Comparison of ENCODE assay signal across 8 mouse cellular contexts in the genomic region with DNA sequence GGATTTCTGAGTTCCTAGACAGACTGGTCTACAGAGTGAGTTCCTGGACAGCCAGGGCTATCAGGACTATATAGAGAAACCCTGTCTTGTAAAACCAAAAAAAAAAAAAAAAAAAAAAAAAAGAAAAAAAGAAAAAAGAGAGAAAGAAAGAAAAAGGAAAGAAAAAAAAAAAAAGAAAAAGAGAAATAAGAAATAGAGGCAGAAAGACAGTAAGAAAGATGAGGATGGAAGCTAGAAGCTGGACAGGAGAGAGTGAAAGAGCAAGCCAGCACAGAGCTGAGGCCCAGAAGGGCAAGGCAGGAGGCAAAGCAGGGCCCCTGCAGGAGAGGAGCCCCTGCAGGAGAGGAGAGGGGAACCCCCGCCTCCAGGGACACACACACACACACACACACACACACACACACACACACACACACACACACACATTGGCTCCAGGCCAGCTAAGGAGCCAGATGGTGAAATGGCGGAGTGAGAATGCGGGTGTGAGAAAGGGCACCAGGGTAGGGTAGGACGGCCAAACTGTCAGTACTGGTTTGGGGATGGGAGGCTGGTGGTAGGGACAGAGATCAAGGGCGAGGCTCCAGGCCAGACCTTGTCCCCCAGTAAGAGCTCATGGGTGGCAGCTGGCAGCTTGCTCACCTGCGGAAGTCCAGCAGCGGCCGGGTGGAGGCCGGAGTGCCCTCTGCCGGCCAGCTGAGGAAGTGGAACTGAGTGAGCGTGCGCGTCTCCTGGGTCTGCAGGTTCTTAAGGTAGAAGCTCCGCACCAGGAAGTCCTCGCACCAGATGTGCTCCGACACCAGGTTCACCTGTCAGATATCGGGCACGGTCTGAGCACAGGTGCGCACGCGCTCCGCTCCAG. TPM values are rescaled to one million over a fixed set of nuclear protein-coding genes. Genes with fewer than 3 reads are reported as not detected.
DNase-seq lines count a peak whose midpoint lies in the region; ATAC-seq and TF ChIP-seq lines count a peak whose summit lies in the region.

No protein-coding gene starts in this region.

- 0 out of 2 replicates have a peak overlapping the region, but pooled peaks have one; percentile 36 for H3K27ac ChIP-seq in cortical plate, adult 2 months (ENCODE audit: insufficient read depth, low read length)
- H3K27ac ChIP-seq in intestine, embryonic 16.5 days (ENCODE audit: low read length) = no peak overlapping the region
- H3K27ac ChIP-seq in liver, embryonic 16.5 days (ENCODE audit: low read length) = 0 out of 2 replicates have a peak overlapping the region, but pooled peaks have one; percentile 23
- no peak overlapping the region for H3K27ac ChIP-seq in neural tube, embryonic 12.5 days
- 0 out of 2 replicates have a peak overlapping the region, but pooled peaks have one; percentile 35 for H3K27ac ChIP-seq in stomach, postnatal 0 days (replicated peaks)

- peak overlapping the region; percentile 63 for H3K9ac ChIP-seq in intestine, embryonic 16.5 days (ENCODE audit: low read depth, low read length)
- H3K9ac ChIP-seq in liver, embryonic 16.5 days (ENCODE audit: low read depth, low read length) = peak overlapping the region; percentile 36
- no peak overlapping the region for H3K9ac ChIP-seq in neural tube, embryonic 12.5 days
- H3K9ac ChIP-seq in stomach, postnatal 0 days (ENCODE audit: low read length) = peak overlapping the region; percentile 41; the same call in 1 of the 2 replicates

- TF ChIP-seq POLR2A in cortical plate, adult 2 months (IDR thresholded peaks at IDR 0.05; ENCODE audit: extremely low read depth, insufficient read depth, low read length) = no peak

- H3K36me3 ChIP-seq in intestine, embryonic 16.5 days (ENCODE audit: control insufficient read depth, insufficient read depth, low read length) = no peaks in the 10 kb centered on the region
- no peaks in the 10 kb centered on the region for H3K36me3 ChIP-seq in liver, embryonic 16.5 days (ENCODE audit: control insufficient read depth, insufficient read depth)
- H3K36me3 ChIP-seq in neural tube, embryonic 12.5 days = no peaks in the 10 kb centered on the region
- no peaks in the 10 kb centered on the region for H3K36me3 ChIP-seq in stomach, postnatal 0 days (ENCODE audit: control insufficient read depth, insufficient read depth, low read length)

- ATAC-seq in granulocyte monocyte progenitor cell, adult 5-6 weeks (replicated peaks; ENCODE audit: poor library complexity, severe bottlenecking) = peak; percentile 83
- peak; percentile 81 for ATAC-seq in intestine, embryonic 16.5 days
- peak; percentile 73 for ATAC-seq in liver, embryonic 16.5 days (ENCODE audit: low read depth)
- peak; percentile 63 for ATAC-seq in neural tube, embryonic 12.5 days (ENCODE audit: low FRiP score, low read depth)
- peak; percentile 68 for ATAC-seq in stomach, postnatal 0 days (ENCODE audit: low FRiP score, low TSS enrichment)

- peak overlapping the region; percentile 48 for H3K4me2 ChIP-seq in intestine, embryonic 16.5 days (ENCODE audit: low read depth, low read length)
- peak overlapping the region; percentile 59 for H3K4me2 ChIP-seq in liver, embryonic 16.5 days (ENCODE audit: low read depth, low read length)
- H3K4me2 ChIP-seq in neural tube, embryonic 12.5 days (replicated peaks) = peak overlapping the region; percentile 56
- H3K4me2 ChIP-seq in stomach, postnatal 0 days (replicated peaks; ENCODE audit: low read depth) = peak overlapping the region; percentile 52

- no peaks in the 10 kb centered on the region for H3K9me3 ChIP-seq in intestine, embryonic 16.5 days (ENCODE audit: control insufficient read depth, low read length)
- no peaks in the 10 kb centered on the region for H3K9me3 ChIP-seq in liver, embryonic 16.5 days (replicated peaks; ENCODE audit: control insufficient read depth, low read length)
- no peaks in the 10 kb centered on the region for H3K9me3 ChIP-seq in neural tube, embryonic 12.5 days
- H3K9me3 ChIP-seq in stomach, postnatal 0 days (ENCODE audit: control insufficient read depth, low read length) = no peaks in the 10 kb centered on the region

- 2% methylated on average over 21 of the region's 22 CpGs for WGBS in intestine, embryonic 16.5 days
- 6% methylated on average over 22 of the region's 22 CpGs for WGBS in liver, embryonic 16.5 days (ENCODE audit: insufficient replicate concordance)
- 5% methylated on average over 21 of the region's 22 CpGs for WGBS in neural tube, embryonic 12.5 days
- WGBS in stomach, postnatal 0 days = 2% methylated on average over 21 of the region's 22 CpGs

- peak; percentile 67 to 74 for DNase-seq in layer of hippocampus, postnatal 10 days (ENCODE audit: low spot score in 2 of 2)
- no peak for DNase-seq in layer of hippocampus, adult 9-10 months (ENCODE audit: low spot score)
- DNase-seq in stomach, postnatal 0 days (ENCODE audit: low spot score) = peak; percentile 92

- TF ChIP-seq EP300 in stomach, postnatal 0 days (optimal IDR thresholded peaks at IDR 0.05) = no peak

- TF ChIP-seq CTCF in cortical plate, adult 2 months (IDR thresholded peaks at IDR 0.05; ENCODE audit: extremely low read depth, insufficient read depth, low read length) = peak; percentile 49
- TF ChIP-seq CTCF in stomach, postnatal 0 days (IDR thresholded peaks at IDR 0.05; ENCODE audit: low read depth) = peak; percentile 91

- no peaks in the 10 kb centered on the region for H3K27me3 ChIP-seq in intestine, embryonic 16.5 days (replicated peaks; ENCODE audit: control insufficient read depth, insufficient read depth, low read length)
- H3K27me3 ChIP-seq in liver, embryonic 16.5 days (ENCODE audit: control insufficient read depth, insufficient read depth, low read depth, low read length) = no peaks in the 10 kb centered on the region
- H3K27me3 ChIP-seq in neural tube, embryonic 12.5 days (replicated peaks) = 0 out of 2 replicates have a peak, but pooled peaks cover 7% of the 10 kb centered on the region
- H3K27me3 ChIP-seq in stomach, postnatal 0 days (ENCODE audit: control insufficient read depth, insufficient read depth, low read length) = no peaks in the 10 kb centered on the region

- peaks cover 5% of the 10 kb centered on the region for H3K4me1 ChIP-seq in cortical plate, adult 2 months (ENCODE audit: control insufficient read depth, insufficient read depth, low read length)
- H3K4me1 ChIP-seq in intestine, embryonic 16.5 days (ENCODE audit: control insufficient read depth, insufficient read depth, low read length) = peaks cover 12% of the 10 kb centered on the region
- peaks cover 7% of the 10 kb centered on the region for H3K4me1 ChIP-seq in liver, embryonic 16.5 days (ENCODE audit: control insufficient read depth, low read depth, low read length)
- H3K4me1 ChIP-seq in neural tube, embryonic 12.5 days = peaks cover 16% of the 10 kb centered on the region
- H3K4me1 ChIP-seq in stomach, postnatal 0 days (replicated peaks; ENCODE audit: control insufficient read depth, insufficient read depth) = peaks cover 8% of the 10 kb centered on the region; the same call in 1 of the 2 replicates

- no peak overlapping the region for H3K4me3 ChIP-seq in cortical plate, adult 2 months (ENCODE audit: insufficient read depth, low read length)
- peak overlapping the region; percentile 27 for H3K4me3 ChIP-seq in intestine, embryonic 16.5 days (ENCODE audit: low read length)
- H3K4me3 ChIP-seq in liver, embryonic 16.5 days (ENCODE audit: low read depth, low read length) = peak overlapping the region; percentile 33
- 0 out of 2 replicates have a peak overlapping the region, but pooled peaks have one; percentile 9 for H3K4me3 ChIP-seq in neural tube, embryonic 12.5 days
- H3K4me3 ChIP-seq in stomach, postnatal 0 days (ENCODE audit: low read depth, low read length) = peak overlapping the region; percentile 22; the same call in 1 of the 2 replicates

RNA-seq across cellular contexts. Expression of a gene that starts 13.0 kb away (rescaled TPM):
- total RNA-seq in layer of hippocampus, postnatal 10 days (2021) = 100 to 1,000 TPM; 238 to 251 TPM
- 405 TPM in 2 replicates for polyA plus RNA-seq in cortical plate, adult 2 months (2012; rRNA removed)
- total RNA-seq in granulocyte monocyte progenitor cell, adult 5-6 weeks (2014; fragmentation: Nextera tagmentation) = not detected in 2 replicates
- not detected in 2 replicates for total RNA-seq in granulocyte monocyte progenitor cell, adult 5-6 weeks (2017)
- polyA plus RNA-seq in intestine, embryonic 16.5 days (2015; fragmentation: Nextera tagmentation; extraction: Ambion mirVana) = 2.9 and 3.0 TPM in 2 replicates
- polyA plus RNA-seq in liver, embryonic 16.5 days (2015; fragmentation: Nextera tagmentation; extraction: Ambion mirVana) = 0.04 and 0.11 TPM in 2 replicates
- 13.8 and 15.0 TPM in 2 replicates for polyA plus RNA-seq in neural tube, embryonic 12.5 days (2016; fragmentation: Nextera tagmentation; extraction: Ambion mirVana)
- polyA plus RNA-seq in stomach, postnatal 0 days (2015; fragmentation: Nextera tagmentation; extraction: Ambion mirVana) = 2.3 and 2.5 TPM in 2 replicates

RNA-seq across cellular contexts. Expression of a gene that starts 15.1 kb away (rescaled TPM):
- total RNA-seq in layer of hippocampus, postnatal 10 days (2021) = 10 to 100 TPM; 52.9 to 60.9 TPM
- 104 and 115 TPM in 2 replicates for polyA plus RNA-seq in cortical plate, adult 2 months (2012; rRNA removed)
- 0.66 and 4.1 TPM in 2 replicates for total RNA-seq in granulocyte monocyte progenitor cell, adult 5-6 weeks (2014; fragmentation: Nextera tagmentation)
- total RNA-seq in granulocyte monocyte progenitor cell, adult 5-6 weeks (2017) = 1.5 and 1.6 TPM in 2 replicates
- polyA plus RNA-seq in intestine, embryonic 16.5 days (2015; fragmentation: Nextera tagmentation; extraction: Ambion mirVana) = 20.9 and 24.3 TPM in 2 replicates
- 33.8 and 33.9 TPM in 2 replicates for polyA plus RNA-seq in liver, embryonic 16.5 days (2015; fragmentation: Nextera tagmentation; extraction: Ambion mirVana)
- 49.6 and 54.9 TPM in 2 replicates for polyA plus RNA-seq in neural tube, embryonic 12.5 days (2016; fragmentation: Nextera tagmentation; extraction: Ambion mirVana)
- polyA plus RNA-seq in stomach, postnatal 0 days (2015; fragmentation: Nextera tagmentation; extraction: Ambion mirVana) = 24.2 and 25.8 TPM in 2 replicates

RNA-seq across cellular contexts. Expression of a gene that starts 19.4 kb away (rescaled TPM):
- total RNA-seq in layer of hippocampus, postnatal 10 days (2021) = not detected
- polyA plus RNA-seq in cortical plate, adult 2 months (2012; rRNA removed) = not detected in 2 replicates
- not detected in 2 replicates for total RNA-seq in granulocyte monocyte progenitor cell, adult 5-6 weeks (2014; fragmentation: Nextera tagmentation)
- total RNA-seq in granulocyte monocyte progenitor cell, adult 5-6 weeks (2017) = 2.7 TPM in 1 of 2 replicates, not detected in the other
- not detected in 2 replicates for polyA plus RNA-seq in intestine, embryonic 16.5 days (2015; fragmentation: Nextera tagmentation; extraction: Ambion mirVana)
- polyA plus RNA-seq in liver, embryonic 16.5 days (2015; fragmentation: Nextera tagmentation; extraction: Ambion mirVana) = 0.25 TPM in 1 of 2 replicates, not detected in the other
- polyA plus RNA-seq in neural tube, embryonic 12.5 days (2016; fragmentation: Nextera tagmentation; extraction: Ambion mirVana) = not detected in 2 replicates
- polyA plus RNA-seq in stomach, postnatal 0 days (2015; fragmentation: Nextera tagmentation; extraction: Ambion mirVana) = 0.25 TPM in 1 of 2 replicates, not detected in the other

RNA-seq across cellular contexts. Expression of a gene that starts 26.9 kb away (rescaled TPM):
- total RNA-seq in layer of hippocampus, postnatal 10 days (2021) = 100 to 1,000 TPM; 108 to 111 TPM
- polyA plus RNA-seq in cortical plate, adult 2 months (2012; rRNA removed) = 138 and 162 TPM in 2 replicates
- not detected in 2 replicates for total RNA-seq in granulocyte monocyte progenitor cell, adult 5-6 weeks (2014; fragmentation: Nextera tagmentation)
- not detected in 2 replicates for total RNA-seq in granulocyte monocyte progenitor cell, adult 5-6 weeks (2017)
- 9.2 and 9.9 TPM in 2 replicates for polyA plus RNA-seq in intestine, embryonic 16.5 days (2015; fragmentation: Nextera tagmentation; extraction: Ambion mirVana)
- polyA plus RNA-seq in liver, embryonic 16.5 days (2015; fragmentation: Nextera tagmentation; extraction: Ambion mirVana) = 0.15 TPM in 1 of 2 replicates, not detected in the other
- 61.9 and 69.5 TPM in 2 replicates for polyA plus RNA-seq in neural tube, embryonic 12.5 days (2016; fragmentation: Nextera tagmentation; extraction: Ambion mirVana)
- polyA plus RNA-seq in stomach, postnatal 0 days (2015; fragmentation: Nextera tagmentation; extraction: Ambion mirVana) = 7.7 and 8.7 TPM in 2 replicates

RNA-seq across cellular contexts. Expression of a gene that starts 31.7 kb away (rescaled TPM):
- 100 to 1,000 TPM; 348 to 373 TPM for total RNA-seq in layer of hippocampus, postnatal 10 days (2021)
- 345 and 362 TPM in 2 replicates for polyA plus RNA-seq in cortical plate, adult 2 months (2012; rRNA removed)
- 541 and 690 TPM in 2 replicates for total RNA-seq in granulocyte monocyte progenitor cell, adult 5-6 weeks (2014; fragmentation: Nextera tagmentation)
- 491 and 534 TPM in 2 replicates for total RNA-seq in granulocyte monocyte progenitor cell, adult 5-6 weeks (2017)
- polyA plus RNA-seq in intestine, embryonic 16.5 days (2015; fragmentation: Nextera tagmentation; extraction: Ambion mirVana) = 137 and 151 TPM in 2 replicates
- polyA plus RNA-seq in liver, embryonic 16.5 days (2015; fragmentation: Nextera tagmentation; extraction: Ambion mirVana) = 336 and 355 TPM in 2 replicates
- polyA plus RNA-seq in neural tube, embryonic 12.5 days (2016; fragmentation: Nextera tagmentation; extraction: Ambion mirVana) = 9.4 and 11.9 TPM in 2 replicates
- polyA plus RNA-seq in stomach, postnatal 0 days (2015; fragmentation: Nextera tagmentation; extraction: Ambion mirVana) = 314 and 325 TPM in 2 replicates

Comparison
In these comparisons a context has a peak if more than half of its experiments do, and no peak if none do; other contexts are left out.
1. H3K27ac ChIP-seq: peak in cortical plate, adult 2 months (single experiment), liver, embryonic 16.5 days (single experiment) and stomach, postnatal 0 days (single experiment); none in intestine, embryonic 16.5 days (single experiment) and neural tube, embryonic 12.5 days (single experiment).
2. RNA of a gene that starts 13.0 kb away (polyA plus RNA-seq): 405 TPM in cortical plate, adult 2 months; 13.8 to 15.0 TPM in neural tube, embryonic 12.5 days, 2.9 to 3.0 TPM in intestine, embryonic 16.5 days, 2.3 to 2.5 TPM in stomach, postnatal 0 days and 0.04 to 0.11 TPM in liver, embryonic 16.5 days; every median in the first group is over 10 times any median in the second.
3. Peak in every context shown above with its lines, with median percentiles within 50 percentile points of each other: ATAC-seq and H3K4me2 ChIP-seq.